Mouse (Mus musculus) thymus, adult 2 months (tissue): Measurements from ENCODE around the gene Cnksr3. TPM values are rescaled to one million over a fixed set of nuclear protein-coding genes. Genes with fewer than 3 reads are reported as not detected.

ENCODE experiments used
- DNase-seq: peaks from one replicate; pipeline ENCODE4 v3.0.0; 2021
- H3K27ac ChIP-seq: fragments of 200-500 bp; 2 replicates; pipeline ENCODE4 v1.5.1; 2012; ENCODE audit warnings: low read length, control low read depth; ENCODE audit not compliant: control insufficient read depth, insufficient read depth
- H3K27me3 ChIP-seq: fragments of 200-500 bp; 2 replicates; pipeline ENCODE4 v1.6.1; 2012; ENCODE audit warnings: mild to moderate bottlenecking, low read length, moderate library complexity, mixed read lengths; ENCODE audit not compliant: control insufficient read depth, insufficient read depth
- H3K36me3 ChIP-seq: fragments of 200-500 bp; 2 replicates; pipeline ENCODE4 v1.6.1; 2012; ENCODE audit warnings: mild to moderate bottlenecking, low read length, moderate library complexity; ENCODE audit not compliant: control insufficient read depth, insufficient read depth
- H3K4me1 ChIP-seq: fragments of 200-500 bp; replicated peaks from 2 replicates; pipeline ENCODE4 v1.6.1; 2012; ENCODE audit warnings: low read length; ENCODE audit not compliant: control insufficient read depth, insufficient read depth
- H3K4me3 ChIP-seq: fragments of 200-500 bp; 2 replicates; pipeline ENCODE4 v1.5.1; 2012; ENCODE audit warnings: mild to moderate bottlenecking, low read length, control low read depth, moderate library complexity; ENCODE audit not compliant: control insufficient read depth, insufficient read depth
- CTCF ChIP-seq: fragments of 200-500 bp; IDR thresholded peaks from 2 replicates; pipeline ENCODE4 v1.5.1; 2012; ENCODE audit warnings: mild to moderate bottlenecking, control low read depth, low read length, moderate library complexity, borderline replicate concordance; ENCODE audit not compliant: control insufficient read depth, poor library complexity, insufficient read depth; ENCODE audit errors: extremely low read depth
- POLR2A ChIP-seq: fragments of 200-500 bp; IDR thresholded peaks from 2 replicates; pipeline ENCODE4 v1.6.1; 2012; ENCODE audit warnings: mild to moderate bottlenecking, low read length, control low read depth, moderate library complexity; ENCODE audit not compliant: control insufficient read depth, poor library complexity, insufficient read depth; ENCODE audit errors: extremely low read depth
- WGBS: fragments of 180-500 bp; shearing (Covaris S2); methylation state at CpG from one replicate; pipeline ENCODE4 v1.1.7; 2018; 5-methylcytosine and 5-hydroxymethylcytosine counted together
- polyA plus RNA-seq: library from polyadenylated mRNA; depleted of rRNA; stranded (reverse); fragments of >200 nt; gene quantifications from 2 replicates; pipeline ENCODE4 v1.2.3, GENCODE M21; 2012

Gene Cnksr3
- polyA plus RNA-seq, 1 experiment = 6.2 TPM

GRCm38 (mm10) chr10:7197733-7198132 lies 14.3 kb downstream of the Cnksr3 start:
- 96% methylated on average over 6 of the region's 6 CpGs for WGBS
- no peaks in the 10 kb centered on the region for H3K27me3 ChIP-seq
- no peak for DNase-seq
- no peaks in the 10 kb centered on the region for H3K36me3 ChIP-seq
- no peak overlapping the region for H3K4me3 ChIP-seq
- no peak overlapping the region for H3K27ac ChIP-seq
- H3K4me1 ChIP-seq = no peaks in the 10 kb centered on the region
- TF ChIP-seq POLR2A = no peak
- TF ChIP-seq CTCF = no peak

- no peak for DNase-seq
- WGBS = 95% methylated on average over 8 of the region's 8 CpGs
- no peak for TF ChIP-seq POLR2A
- TF ChIP-seq CTCF = no peak
- no peak overlapping the region for H3K27ac ChIP-seq
- H3K36me3 ChIP-seq = no peaks in the 10 kb centered on the region
- no peaks in the 10 kb centered on the region for H3K27me3 ChIP-seq
- H3K4me1 ChIP-seq = no peaks in the 10 kb centered on the region
- H3K4me3 ChIP-seq = no peak overlapping the region
These were observed 15.2 kb downstream of the Cnksr3 start for GRCm38 (mm10) chr10:7196668-7197400.

- H3K27ac ChIP-seq = no peak overlapping the region
- 96% methylated on average over 6 of the region's 6 CpGs for WGBS
- H3K36me3 ChIP-seq = no peaks in the 10 kb centered on the region
- TF ChIP-seq CTCF (no peak), POLR2A (no peak)
- no peak for DNase-seq
- H3K4me3 ChIP-seq = no peak overlapping the region
- no peaks in the 10 kb centered on the region for H3K27me3 ChIP-seq
- H3K4me1 ChIP-seq = no peaks in the 10 kb centered on the region
These were observed 16.1 kb downstream of the Cnksr3 start for GRCm38 (mm10) chr10:7195927-7196326.

GRCm38 (mm10) chr10:7191721-7192413 lies 20.2 kb downstream of the Cnksr3 start:
- H3K27ac ChIP-seq = no peak overlapping the region
- no peaks in the 10 kb centered on the region for H3K4me1 ChIP-seq
- H3K4me3 ChIP-seq = no peak overlapping the region
- WGBS = 95% methylated on average over 9 of the region's 9 CpGs
- no peaks in the 10 kb centered on the region for H3K27me3 ChIP-seq
- TF ChIP-seq CTCF (no peak), POLR2A (no peak)
- DNase-seq = no peak
- no peaks in the 10 kb centered on the region for H3K36me3 ChIP-seq

GRCm38 (mm10) chr10:7189194-7189593 lies 22.8 kb downstream of the Cnksr3 start:
- no peaks in the 10 kb centered on the region for H3K27me3 ChIP-seq
- TF ChIP-seq POLR2A (no peak), CTCF (no peak)
- H3K27ac ChIP-seq = no peak overlapping the region
- H3K4me3 ChIP-seq = no peak overlapping the region
- no peaks in the 10 kb centered on the region for H3K36me3 ChIP-seq
- WGBS = 61% methylated on average over 6 of the region's 6 CpGs
- no peak for DNase-seq
- H3K4me1 ChIP-seq = no peaks in the 10 kb centered on the region

GRCm38 (mm10) chr10:7187881-7188280 lies 24.2 kb downstream of the Cnksr3 start:
- Histone ChIP-seq H3K27me3 (no peaks in the 10 kb centered on the region), H3K4me1 (peaks cover 1% of the 10 kb centered on the region), H3K4me3 (no peak overlapping the region), H3K36me3 (no peaks in the 10 kb centered on the region), H3K27ac (no peak overlapping the region)
- DNase-seq = no peak
- 81% methylated on average over 7 of the region's 7 CpGs for WGBS
- TF ChIP-seq CTCF (no peak), POLR2A (no peak)

GRCm38 (mm10) chr10:7186992-7187391 lies 25.0 kb downstream of the Cnksr3 start:
- no peak overlapping the region for H3K27ac ChIP-seq
- peaks cover 10% of the 10 kb centered on the region for H3K4me1 ChIP-seq
- no peaks in the 10 kb centered on the region for H3K27me3 ChIP-seq
- DNase-seq = no peak
- TF ChIP-seq CTCF (no peak), POLR2A (no peak)
- H3K36me3 ChIP-seq = no peaks in the 10 kb centered on the region
- WGBS = 93% methylated on average over 5 of the region's 5 CpGs
- H3K4me3 ChIP-seq = no peak overlapping the region
